Mouse (Mus musculus): Measurements from ENCODE around the gene Piezo1. TPM values are rescaled to one million over a fixed set of nuclear protein-coding genes. Genes with fewer than 3 reads are reported as not detected.

Piezo1 gene
- total and polyA plus RNA-seq, 3 experiments: 21.1 to 59.7 (median 41.6) TPM

- TF ChIP-seq MAFK (IDR thresholded peaks at IDR 0.05; ENCODE audit: insufficient replicate concordance, low read length): no peak; the same call in 1 of the 2 replicates
These were observed 118.5 kb downstream of the Piezo1 start, which contains the start of gene Cyba (continued) for GRCm38 (mm10) chr8:122432443-122433268.

Other genes starting within 250 kb of the Piezo1 start
- gene Trhr2, start 190.6 kb downstream of the Piezo1 start, total RNA-seq (2012; rRNA removed): 0.25 and 0.46 TPM in 2 replicates
- not detected in 2 replicates for gene Trhr2, start 190.6 kb downstream of the Piezo1 start, total RNA-seq (2014; rRNA removed)
- 0.42 and 0.51 TPM in 2 replicates for gene Trhr2, start 190.6 kb downstream of the Piezo1 start, polyA plus RNA-seq (2012; ENCODE audit: insufficient read length, low read depth)
- gene Zc3h18, start 174.7 kb downstream of the Piezo1 start, total RNA-seq (2012; rRNA removed): 58.5 and 66.0 TPM in 2 replicates
- gene Zc3h18, start 174.7 kb downstream of the Piezo1 start, total RNA-seq (2014; rRNA removed): 34.6 and 36.3 TPM in 2 replicates
- gene Zc3h18, start 174.7 kb downstream of the Piezo1 start, polyA plus RNA-seq (2012; ENCODE audit: insufficient read length, low read depth): 81.6 and 83.0 TPM in 2 replicates
- 0.21 TPM in 1 of 2 replicates, not detected in the other for gene Il17c, start 129.3 kb downstream of the Piezo1 start, total RNA-seq (2012; rRNA removed)
- gene Il17c, start 129.3 kb downstream of the Piezo1 start, total RNA-seq (2014; rRNA removed): not detected in 2 replicates
- gene Il17c, start 129.3 kb downstream of the Piezo1 start, polyA plus RNA-seq (2012; ENCODE audit: insufficient read length, low read depth): 0.33 TPM in 1 of 2 replicates, not detected in the other
- 978 and 1,119 TPM in 2 replicates for gene Cyba, start 118.4 kb downstream of the Piezo1 start, total RNA-seq (2012; rRNA removed)
- 450 and 466 TPM in 2 replicates for gene Cyba, start 118.4 kb downstream of the Piezo1 start, total RNA-seq (2014; rRNA removed)
- gene Cyba, start 118.4 kb downstream of the Piezo1 start, polyA plus RNA-seq (2012; ENCODE audit: insufficient read length, low read depth): 848 and 1,050 TPM in 2 replicates
- gene Mvd, start 107.9 kb downstream of the Piezo1 start, total RNA-seq (2012; rRNA removed): 42.5 and 54.0 TPM in 2 replicates
- 56.2 and 80.3 TPM in 2 replicates for gene Mvd, start 107.9 kb downstream of the Piezo1 start, total RNA-seq (2014; rRNA removed)
- gene Mvd, start 107.9 kb downstream of the Piezo1 start, polyA plus RNA-seq (2012; ENCODE audit: insufficient read length, low read depth): 47.3 and 50.3 TPM in 2 replicates
- gene Snai3, start 90.6 kb downstream of the Piezo1 start, total RNA-seq (2012; rRNA removed): 0.47 and 1.0 TPM in 2 replicates
- gene Snai3, start 90.6 kb downstream of the Piezo1 start, total RNA-seq (2014; rRNA removed): 0.28 and 0.44 TPM in 2 replicates
- 0.19 and 0.49 TPM in 2 replicates for gene Snai3, start 90.6 kb downstream of the Piezo1 start, polyA plus RNA-seq (2012; ENCODE audit: insufficient read length, low read depth)
- 8.5 and 9.1 TPM in 2 replicates for gene Rnf166, start 75.3 kb downstream of the Piezo1 start, total RNA-seq (2012; rRNA removed)
- gene Rnf166, start 75.3 kb downstream of the Piezo1 start, total RNA-seq (2014; rRNA removed): 6.5 and 7.7 TPM in 2 replicates
- gene Rnf166, start 75.3 kb downstream of the Piezo1 start, polyA plus RNA-seq (2012; ENCODE audit: insufficient read length, low read depth): 12.9 and 13.0 TPM in 2 replicates
- 40.4 and 55.7 TPM in 2 replicates for gene Ctu2, start 75.2 kb downstream of the Piezo1 start, total RNA-seq (2012; rRNA removed)
- 23.8 and 27.9 TPM in 2 replicates for gene Ctu2, start 75.2 kb downstream of the Piezo1 start, total RNA-seq (2014; rRNA removed)
- 63.1 and 80.6 TPM in 2 replicates for gene Ctu2, start 75.2 kb downstream of the Piezo1 start, polyA plus RNA-seq (2012; ENCODE audit: insufficient read length, low read depth)
- gene Cdt1, start 16.7 kb upstream of the Piezo1 start, total RNA-seq (2012; rRNA removed): 50.0 and 53.7 TPM in 2 replicates
- gene Cdt1, start 16.7 kb upstream of the Piezo1 start, total RNA-seq (2014; rRNA removed): 46.0 and 54.2 TPM in 2 replicates
- gene Cdt1, start 16.7 kb upstream of the Piezo1 start, polyA plus RNA-seq (2012; ENCODE audit: insufficient read length, low read depth): 57.6 and 67.3 TPM in 2 replicates
- gene Aprt, start 25.6 kb upstream of the Piezo1 start, total RNA-seq (2012; rRNA removed): 524 and 653 TPM in 2 replicates
- 453 and 516 TPM in 2 replicates for gene Aprt, start 25.6 kb upstream of the Piezo1 start, total RNA-seq (2014; rRNA removed)
- gene Aprt, start 25.6 kb upstream of the Piezo1 start, polyA plus RNA-seq (2012; ENCODE audit: insufficient read length, low read depth): 543 and 561 TPM in 2 replicates
- 19.8 and 25.6 TPM in 2 replicates for gene Galns, start 60.1 kb upstream of the Piezo1 start, total RNA-seq (2012; rRNA removed)
- 13.2 and 16.4 TPM in 2 replicates for gene Galns, start 60.1 kb upstream of the Piezo1 start, total RNA-seq (2014; rRNA removed)
- gene Galns, start 60.1 kb upstream of the Piezo1 start, polyA plus RNA-seq (2012; ENCODE audit: insufficient read length, low read depth): 23.5 and 25.6 TPM in 2 replicates
- 64.2 and 67.0 TPM in 2 replicates for gene Trappc2l, start 60.3 kb upstream of the Piezo1 start, total RNA-seq (2012; rRNA removed)
- gene Trappc2l, start 60.3 kb upstream of the Piezo1 start, total RNA-seq (2014; rRNA removed): 10.1 and 15.7 TPM in 2 replicates
- gene Trappc2l, start 60.3 kb upstream of the Piezo1 start, polyA plus RNA-seq (2012; ENCODE audit: insufficient read length, low read depth): 36.0 and 38.8 TPM in 2 replicates
- gene Pabpn1l, start 71.4 kb upstream of the Piezo1 start, total RNA-seq (2012; rRNA removed): not detected in 2 replicates
- gene Pabpn1l, start 71.4 kb upstream of the Piezo1 start, total RNA-seq (2014; rRNA removed): not detected in 2 replicates
- gene Pabpn1l, start 71.4 kb upstream of the Piezo1 start, polyA plus RNA-seq (2012; ENCODE audit: insufficient read length, low read depth): not detected in 2 replicates
- 2.1 and 3.4 TPM in 2 replicates for gene Cbfa2t3, start 147.8 kb upstream of the Piezo1 start, total RNA-seq (2012; rRNA removed)
- gene Cbfa2t3, start 147.8 kb upstream of the Piezo1 start, total RNA-seq (2014; rRNA removed): 0.43 and 0.47 TPM in 2 replicates
- 16.5 and 22.6 TPM in 2 replicates for gene Cbfa2t3, start 147.8 kb upstream of the Piezo1 start, polyA plus RNA-seq (2012; ENCODE audit: insufficient read length, low read depth)
- gene Acsf3, start 224.2 kb upstream of the Piezo1 start, total RNA-seq (2012; rRNA removed): 8.8 and 9.0 TPM in 2 replicates
- 2.0 and 2.2 TPM in 2 replicates for gene Acsf3, start 224.2 kb upstream of the Piezo1 start, total RNA-seq (2014; rRNA removed)
- gene Acsf3, start 224.2 kb upstream of the Piezo1 start, polyA plus RNA-seq (2012; ENCODE audit: insufficient read length, low read depth): 10.4 and 12.7 TPM in 2 replicates